Mouse (Mus musculus) lung, postnatal 0 days (tissue): Measurements from ENCODE around the gene D930048N14Rik. TPM values are rescaled to one million over a fixed set of nuclear protein-coding genes. Genes with fewer than 3 reads are reported as not detected.

Experiments
- ATAC-seq: fragments of 200-750 bp; cut with Nextera tagmentation; 2 replicates; pipeline ENCODE4 v1.8.0; 2017; ENCODE audit warnings: moderate library complexity
- DNase-seq: peaks from one replicate; pipeline ENCODE4 v3.0.0-alpha.2; 2016; ENCODE audit warnings: low spot score
- H3K27ac ChIP-seq: fragments of 300-500 bp; sonication (generic); 2 replicates; pipeline ENCODE4 v1.5.1; 2014; ENCODE audit warnings: antibody characterized with exemption, mild to moderate bottlenecking, low read length, mixed read lengths
- H3K27me3 ChIP-seq: fragments of 300-500 bp; sonication (generic); replicated peaks from 2 replicates; pipeline ENCODE4 v1.6.1; 2014; ENCODE audit warnings: low read length, mixed read lengths; ENCODE audit not compliant: insufficient read depth
- H3K36me3 ChIP-seq: fragments of 300-500 bp; sonication (generic); 2 replicates; pipeline ENCODE4 v1.6.1; 2014; ENCODE audit warnings: low read length, mixed read lengths; ENCODE audit not compliant: insufficient read depth
- H3K4me1 ChIP-seq: fragments of 300-500 bp; sonication (generic); 2 replicates; pipeline ENCODE4 v1.6.1; 2014; ENCODE audit warnings: antibody characterized with exemption, low read depth, low read length, mixed read lengths; ENCODE audit not compliant: insufficient read depth
- H3K4me2 ChIP-seq: fragments of 300-500 bp; sonication (generic); replicated peaks from 2 replicates; pipeline ENCODE4 v1.6.1; 2014; ENCODE audit warnings: low read depth, mild to moderate bottlenecking, low read length, moderate library complexity, mixed read lengths
- H3K4me3 ChIP-seq: fragments of 300-500 bp; sonication (generic); 2 replicates; pipeline ENCODE4 v1.5.1; 2014; ENCODE audit warnings: low read depth, low read length
- H3K9ac ChIP-seq: fragments of 300-500 bp; sonication (generic); replicated peaks from 2 replicates; pipeline ENCODE4 v1.6.1; 2014; ENCODE audit warnings: low read depth, mild to moderate bottlenecking
- H3K9me3 ChIP-seq: fragments of 300-500 bp; sonication (generic); 2 replicates; pipeline ENCODE4 v1.6.1; 2016; ENCODE audit warnings: low read length, mixed read lengths
- CTCF ChIP-seq: IDR thresholded peaks from 2 replicates; pipeline ENCODE4 v1.5.1; 2016; ENCODE audit warnings: antibody characterized with exemption, mild to moderate bottlenecking
- EP300 ChIP-seq: IDR thresholded peaks from 2 replicates; pipeline ENCODE4 v1.6.1; 2016; ENCODE audit warnings: antibody characterized with exemption, mild to moderate bottlenecking, control low read depth
- WGBS: fragments of 180-500 bp; shearing (Covaris S2); extraction: QIAGEN DNeasy Blood & Tissue Kit; methylation state at CpG from one replicate; pipeline ENCODE4 v1.1.7; 2014; 5-methylcytosine and 5-hydroxymethylcytosine counted together
- polyA plus RNA-seq: library from polyadenylated mRNA; unstranded; fragments of >200 nt; fragmentation: Nextera tagmentation; extraction: Ambion mirVana; gene quantifications from 2 replicates; pipeline ENCODE4 v1.2.1, GENCODE M21; 2015

Gene D930048N14Rik
- polyA plus RNA-seq, 1 experiment from 2014 or later, result 2.5 TPM

GRCm38 (mm10) chr11:51694984-51695383, 44.2 kb downstream of the D930048N14Rik start:
- peaks cover 16% of the 10 kb centered on the region for H3K36me3 ChIP-seq
- no peak for ATAC-seq
- H3K9ac ChIP-seq, result no peak overlapping the region

DNA sequence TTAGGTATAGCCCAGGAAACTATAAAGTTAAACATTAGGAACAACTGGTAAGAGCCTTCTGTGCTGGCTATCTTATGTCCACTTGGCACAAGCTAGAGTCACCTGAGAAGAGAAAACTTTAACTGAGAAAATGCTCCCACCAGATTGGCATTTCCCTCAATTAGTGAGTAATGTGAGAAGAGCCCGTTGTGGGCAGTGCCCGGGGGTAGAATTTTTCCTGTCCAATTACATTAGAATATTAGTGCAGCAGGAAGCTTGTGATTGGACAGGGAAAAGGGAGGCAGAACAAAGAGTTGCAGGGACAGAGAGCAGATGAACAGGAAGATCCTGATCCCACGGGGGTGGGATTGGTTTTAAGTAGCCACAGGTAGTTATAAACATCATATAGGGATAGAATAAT, 52.1 kb downstream of the D930048N14Rik start:
- Histone ChIP-seq H3K36me3 (peaks cover 22% of the 10 kb centered on the region), H3K4me2 (no peak overlapping the region), H3K4me1 (no peaks in the 10 kb centered on the region), H3K9ac (no peak overlapping the region), H3K27me3 (no peaks in the 10 kb centered on the region), H3K4me3 (no peak overlapping the region), H3K27ac (no peak overlapping the region), H3K9me3 (no peaks in the 10 kb centered on the region)
- ATAC-seq (no peak), DNase-seq (no peak)
- 81% methylated on average over 3 of the region's 3 CpGs for WGBS
- TF ChIP-seq EP300, result no peak
- no peak for TF ChIP-seq CTCF

More at GRCm38 (mm10) chr11:51694984-51695383, 44.2 kb downstream of the D930048N14Rik start:
- Histone ChIP-seq H3K9me3 (no peaks in the 10 kb centered on the region), H3K27me3 (no peaks in the 10 kb centered on the region), H3K4me3 (no peak overlapping the region), H3K4me1 (no peaks in the 10 kb centered on the region), H3K27ac (no peak overlapping the region), H3K4me2 (no peak overlapping the region)
- WGBS, result 91% methylated on average over 3 of the region's 3 CpGs
- TF ChIP-seq EP300, result no peak
- TF ChIP-seq CTCF, result no peak
- no peak for DNase-seq

DNA sequence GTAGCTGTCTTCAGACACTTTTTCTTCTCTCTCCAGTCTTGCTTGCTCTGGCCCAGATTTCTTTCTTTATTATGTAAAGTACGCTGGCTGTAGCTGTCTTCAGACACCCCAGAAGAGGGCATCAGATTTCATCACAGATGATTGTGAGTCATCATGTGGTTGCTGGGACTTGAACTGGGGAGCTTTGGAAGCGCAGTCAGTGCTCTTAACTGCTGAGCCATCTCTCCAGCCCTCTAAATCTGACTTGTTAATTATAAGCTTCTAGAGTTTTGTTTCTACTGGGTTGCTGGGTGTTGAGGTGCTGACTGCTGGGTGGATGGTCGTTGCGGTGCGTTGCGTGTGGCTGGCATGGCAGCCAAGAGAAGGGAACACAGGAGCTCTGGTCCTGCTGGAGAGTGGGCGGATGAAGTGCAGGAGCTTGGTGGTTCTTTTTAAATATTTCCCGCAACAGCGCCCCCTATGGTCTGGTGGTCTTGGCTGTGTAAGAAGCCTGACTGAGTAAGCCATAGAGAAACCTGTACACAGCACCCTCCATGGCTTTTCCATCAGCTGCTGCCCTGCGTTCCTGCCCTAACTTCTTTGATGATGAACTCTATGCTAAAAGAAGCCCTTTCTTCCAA, 52.7 kb downstream of the D930048N14Rik start:
- 68% methylated on average over 10 of the region's 10 CpGs for WGBS
- H3K36me3 ChIP-seq, result peaks cover 23% of the 10 kb centered on the region
- DNase-seq, result no peak

GRCm38 (mm10) chr11:51706451-51706850, 55.7 kb downstream of the D930048N14Rik start:
- TF ChIP-seq CTCF (no peak), EP300 (no peak)
- ATAC-seq (no peak), DNase-seq (no peak)
- Histone ChIP-seq H3K36me3 (peaks cover 29% of the 10 kb centered on the region; the same call in 1 of the 2 replicates), H3K4me3 (no peak overlapping the region), H3K9me3 (no peaks in the 10 kb centered on the region), H3K4me2 (no peak overlapping the region), H3K4me1 (no peaks in the 10 kb centered on the region), H3K27me3 (no peaks in the 10 kb centered on the region), H3K27ac (no peak overlapping the region), H3K9ac (no peak overlapping the region)
- 95% methylated on average over 10 of the region's 10 CpGs for WGBS

More for the DNA sequence above, 52.7 kb downstream of the D930048N14Rik start:
- no peak overlapping the region for H3K9ac ChIP-seq
- no peaks in the 10 kb centered on the region for H3K27me3 ChIP-seq
- ATAC-seq, result no peak
- H3K4me2 ChIP-seq, result no peak overlapping the region
- H3K4me1 ChIP-seq, result no peaks in the 10 kb centered on the region
- H3K27ac ChIP-seq, result no peak overlapping the region
- no peak overlapping the region for H3K4me3 ChIP-seq
- no peaks in the 10 kb centered on the region for H3K9me3 ChIP-seq
- TF ChIP-seq EP300, result no peak
- TF ChIP-seq CTCF, result peak; percentile 45

DNA sequence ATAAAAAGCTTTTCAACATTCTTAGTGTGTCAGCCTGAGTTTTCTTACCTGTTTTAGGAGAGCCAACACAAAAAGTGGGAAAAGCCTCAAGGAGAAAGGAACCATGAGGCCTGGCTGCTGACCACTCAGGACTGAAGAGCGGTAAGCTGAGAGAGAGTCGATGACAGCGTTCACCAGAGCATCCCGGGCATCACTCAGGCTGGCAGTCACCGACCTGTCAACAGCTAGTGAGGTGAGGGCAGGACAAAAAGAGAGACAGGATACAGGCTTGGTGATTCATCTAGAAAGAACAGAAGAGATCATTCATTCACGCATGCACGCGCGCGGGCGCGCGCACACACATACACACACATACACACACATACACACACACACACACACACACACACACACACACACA, 56.3 kb downstream of the D930048N14Rik start:
- WGBS, result 94% methylated on average over 13 of the region's 13 CpGs
- Histone ChIP-seq H3K36me3 (peaks cover 34% of the 10 kb centered on the region), H3K9ac (no peak overlapping the region), H3K9me3 (no peaks in the 10 kb centered on the region), H3K4me1 (no peaks in the 10 kb centered on the region), H3K27ac (no peak overlapping the region), H3K4me2 (no peak overlapping the region), H3K4me3 (no peak overlapping the region), H3K27me3 (no peaks in the 10 kb centered on the region)
- no peak for TF ChIP-seq EP300
- no peak for TF ChIP-seq CTCF
- DNase-seq (no peak), ATAC-seq (no peak)

Other genes starting within 250 kb of the D930048N14Rik start
- gene Phykpl, start 66.2 kb upstream of the D930048N14Rik start, polyA plus RNA-seq, result 10.8 and 12.0 TPM in 2 replicates
- 152 and 167 TPM in 2 replicates for gene Hnrnpab, start 44.1 kb upstream of the D930048N14Rik start, polyA plus RNA-seq
- gene Nhp2, start 31.2 kb upstream of the D930048N14Rik start, polyA plus RNA-seq, result 60.1 and 67.2 TPM in 2 replicates
- gene Rmnd5b, start 15.1 kb upstream of the D930048N14Rik start, polyA plus RNA-seq, result 43.2 and 46.4 TPM in 2 replicates
- 43.9 and 44.7 TPM in 2 replicates for gene N4bp3, start 112 bp upstream of the D930048N14Rik start, polyA plus RNA-seq
- 90.6 and 95.9 TPM in 2 replicates for gene 0610009B22Rik, start 37.9 kb downstream of the D930048N14Rik start, polyA plus RNA-seq
- gene Sec24a, start 112.7 kb downstream of the D930048N14Rik start, polyA plus RNA-seq, result 10.3 and 10.5 TPM in 2 replicates
- 121 and 125 TPM in 2 replicates for gene Sar1b, start 112.7 kb downstream of the D930048N14Rik start, polyA plus RNA-seq
- gene Jade2, start 206.7 kb downstream of the D930048N14Rik start, polyA plus RNA-seq, result 3.1 and 3.9 TPM in 2 replicates